Mouse (Mus musculus): ENCODE data around the gene Pax5.

The Pax5 gene

GRCm38 (mm10) chr4:44533286-44533685 is 177.0 kb downstream of the Pax5 start:
- DNase-seq = no peak

- no peak for DNase-seq
These were observed 177.6 kb downstream of the Pax5 start for GRCm38 (mm10) chr4:44532731-44533130.

- DNase-seq = no peak
These were observed 185.0 kb downstream of the Pax5 start for GRCm38 (mm10) chr4:44525336-44525735.

GRCm38 (mm10) chr4:44518923-44519322 is 191.4 kb downstream of the Pax5 start:
- DNase-seq = peak; percentile 12

- DNase-seq = no peak
These were observed 196.3 kb downstream of the Pax5 start for GRCm38 (mm10) chr4:44513981-44514380.

- DNase-seq = no peak
These were observed 198.6 kb downstream of the Pax5 start for GRCm38 (mm10) chr4:44511682-44512081.

GRCm38 (mm10) chr4:44508386-44509226 is 201.7 kb downstream of the Pax5 start:
- DNase-seq = no peak

- no peak for DNase-seq
These were observed 202.4 kb downstream of the Pax5 start for GRCm38 (mm10) chr4:44507861-44508260.

- no peak for DNase-seq
These were observed 205.3 kb downstream of the Pax5 start for GRCm38 (mm10) chr4:44504998-44505397.

GRCm38 (mm10) chr4:44502196-44502867 is 208.0 kb downstream of the Pax5 start:
- DNase-seq = no peak

GRCm38 (mm10) chr4:44498156-44498555 is 212.1 kb downstream of the Pax5 start:
- no peak for DNase-seq

GRCm38 (mm10) chr4:44495836-44496235 is 214.5 kb downstream of the Pax5 start:
- DNase-seq = no peak

GRCm38 (mm10) chr4:44493756-44494155 is 216.5 kb downstream of the Pax5 start:
- DNase-seq = no peak

GRCm38 (mm10) chr4:44490872-44491271 is 219.4 kb downstream of the Pax5 start:
- no peak for DNase-seq

- DNase-seq = no peak
These were observed 221.6 kb downstream of the Pax5 start for GRCm38 (mm10) chr4:44488702-44489101.

- DNase-seq = no peak
These were observed 222.1 kb downstream of the Pax5 start for GRCm38 (mm10) chr4:44488219-44488618.

- no peak for DNase-seq
These were observed 227.4 kb downstream of the Pax5 start for GRCm38 (mm10) chr4:44482851-44483250.

- no peak for DNase-seq
These were observed 230.5 kb downstream of the Pax5 start for GRCm38 (mm10) chr4:44479755-44480154.
